In genomic region chr5:24685366-24686093, GRCm38 (mm10) we compare ENCODE assay signal across 8 mouse cellular contexts. TPM values are rescaled to one million over a fixed set of nuclear protein-coding genes. Genes with fewer than 3 reads are reported as not detected.
DNase-seq lines count a peak whose midpoint lies in the region; ATAC-seq and TF ChIP-seq lines count a peak whose summit lies in the region.

TSS of gene Nub1 (plus strand) at chr5:24685532.

- H3K27ac ChIP-seq in bone marrow, adult 2 months (ENCODE audit: control insufficient read depth, insufficient read depth, low read depth, low read length, poor library complexity): peak within 1 kb of the TSS; percentile 72
- peak within 1 kb of the TSS; percentile 99 for H3K27ac ChIP-seq in embryonic facial prominence, embryonic 15.5 days (replicated peaks)
- H3K27ac ChIP-seq in limb, embryonic 14.5 days (replicated peaks; ENCODE audit: low read depth, low read length): peak within 1 kb of the TSS; percentile 88
- H3K27ac ChIP-seq in midbrain, postnatal 0 days (ENCODE audit: low read depth, low read length): peak within 1 kb of the TSS; percentile 89

- peak; percentile 100 for DNase-seq in 416B (ENCODE audit: low read depth)
- DNase-seq in heart, adult 8-10 months (ENCODE audit: low spot score): peak; percentile 98
- DNase-seq in kidney, adult 9 months: peak; percentile 99
- peak; percentile 98 for DNase-seq in limb, embryonic 14.5 days (ENCODE audit: low spot score)
- peak; percentile 99 for DNase-seq in midbrain, postnatal 0 days (ENCODE audit: low spot score)
- DNase-seq in spleen, postnatal 14 days (ENCODE audit: low spot score in 2 of 2): peak; percentile 96 to 97

- H3K27me3 ChIP-seq in embryonic facial prominence, embryonic 15.5 days: no peaks in the 10 kb centered on the region
- no peaks in the 10 kb centered on the region for H3K27me3 ChIP-seq in limb, embryonic 14.5 days (ENCODE audit: control insufficient read depth, insufficient read depth, low read length)
- no peaks in the 10 kb centered on the region for H3K27me3 ChIP-seq in midbrain, postnatal 0 days (ENCODE audit: insufficient read depth, low read length)

- H3K4me2 ChIP-seq in embryonic facial prominence, embryonic 15.5 days (replicated peaks): peak within 1 kb of the TSS; percentile 70
- H3K4me2 ChIP-seq in limb, embryonic 14.5 days (replicated peaks; ENCODE audit: low read depth, low read length, severe bottlenecking): peak within 1 kb of the TSS; percentile 63
- H3K4me2 ChIP-seq in midbrain, postnatal 0 days (ENCODE audit: low read depth, low read length, poor library complexity, severe bottlenecking): peak within 1 kb of the TSS; percentile 53

- peak within 1 kb of the TSS; percentile 99 for H3K4me3 ChIP-seq in bone marrow, adult 2 months (replicated peaks; ENCODE audit: control insufficient read depth, low read depth, low read length)
- H3K4me3 ChIP-seq in embryonic facial prominence, embryonic 15.5 days (replicated peaks): peak within 1 kb of the TSS; percentile 98
- H3K4me3 ChIP-seq in limb, embryonic 14.5 days (replicated peaks; ENCODE audit: low read length): peak within 1 kb of the TSS; percentile 96
- H3K4me3 ChIP-seq in midbrain, postnatal 0 days (ENCODE audit: low read depth, low read length): peak within 1 kb of the TSS; percentile 69

- peaks cover 13% of the 10 kb centered on the region for H3K36me3 ChIP-seq in embryonic facial prominence, embryonic 15.5 days
- peaks cover 12% of the 10 kb centered on the region for H3K36me3 ChIP-seq in limb, embryonic 14.5 days (ENCODE audit: control insufficient read depth, insufficient read depth, low read length)
- H3K36me3 ChIP-seq in midbrain, postnatal 0 days (ENCODE audit: insufficient read depth, low read length): peaks cover 8% of the 10 kb centered on the region; the same call in 1 of the 2 replicates

- no peaks in the 10 kb centered on the region for H3K9me3 ChIP-seq in embryonic facial prominence, embryonic 15.5 days (replicated peaks)
- no peaks in the 10 kb centered on the region for H3K9me3 ChIP-seq in limb, embryonic 14.5 days (ENCODE audit: control insufficient read depth, low read length)
- H3K9me3 ChIP-seq in midbrain, postnatal 0 days (ENCODE audit: low read length): no peaks in the 10 kb centered on the region

- peaks cover 1% of the 10 kb centered on the region; the same call in 1 of the 2 replicates for H3K4me1 ChIP-seq in bone marrow, adult 2 months (ENCODE audit: control insufficient read depth, insufficient read depth, low read length)
- peaks cover 18% of the 10 kb centered on the region for H3K4me1 ChIP-seq in embryonic facial prominence, embryonic 15.5 days
- H3K4me1 ChIP-seq in limb, embryonic 14.5 days (ENCODE audit: control insufficient read depth, insufficient read depth, low read length): peaks cover 3% of the 10 kb centered on the region; the same call in 1 of the 2 replicates
- no peaks in the 10 kb centered on the region for H3K4me1 ChIP-seq in midbrain, postnatal 0 days (ENCODE audit: insufficient read depth, low read length)

- H3K9ac ChIP-seq in embryonic facial prominence, embryonic 15.5 days: peak within 1 kb of the TSS; percentile 82
- peak within 1 kb of the TSS; percentile 72 for H3K9ac ChIP-seq in limb, embryonic 14.5 days (ENCODE audit: low read depth, low read length, severe bottlenecking)
- peak within 1 kb of the TSS; percentile 77 for H3K9ac ChIP-seq in midbrain, postnatal 0 days (replicated peaks; ENCODE audit: low read length, poor library complexity, severe bottlenecking)

- TF ChIP-seq CTCF in bone marrow, adult 2 months (IDR thresholded peaks at IDR 0.05; ENCODE audit: control insufficient read depth, insufficient read depth, low read length): peak; percentile 41; the same call in 1 of the 2 replicates
- TF ChIP-seq CTCF in midbrain, postnatal 0 days (IDR thresholded peaks at IDR 0.05): peak; percentile 77

- peak; percentile 97 for ATAC-seq in embryonic facial prominence, embryonic 15.5 days (ENCODE audit: insufficient number of reproducible peaks, low FRiP score, low TSS enrichment, low read depth)
- ATAC-seq in limb, embryonic 14.5 days (ENCODE audit: low FRiP score, low read depth): peak; percentile 96
- ATAC-seq in midbrain, postnatal 0 days (ENCODE audit: low FRiP score): peak; percentile 97

- TF ChIP-seq POLR2A in bone marrow, adult 2 months (IDR thresholded peaks at IDR 0.05; ENCODE audit: borderline replicate concordance, control insufficient read depth, low read depth, low read length): peak; percentile 80
- TF ChIP-seq POLR2A in limb, embryonic 14.5 days (IDR thresholded peaks at IDR 0.05; ENCODE audit: borderline replicate concordance, extremely low read depth, insufficient read depth, insufficient read length): peak; percentile 42; the same call in 1 of the 2 replicates

- WGBS in bone marrow, adult 2 months: under 1% methylated on average over 53 of the region's 53 CpGs
- under 1% methylated on average over 53 of the region's 53 CpGs for WGBS in embryonic facial prominence, embryonic 15.5 days
- under 1% methylated on average over 52 of the region's 53 CpGs for WGBS in limb, embryonic 14.5 days
- 1% methylated on average over 49 of the region's 53 CpGs for WGBS in midbrain, postnatal 0 days

RNA-seq across cellular contexts. Expression of gene Nub1, which starts in this region (rescaled TPM):
- polyA plus RNA-seq in bone marrow, adult 2 months (2011; ENCODE audit: insufficient read depth, insufficient read length, low replicate concordance, missing spikeins): 17.7 and 35.7 TPM in 2 replicates
- polyA plus RNA-seq in embryonic facial prominence, embryonic 15.5 days (2015; fragmentation: Nextera tagmentation; extraction: Ambion mirVana): 31.5 and 34.4 TPM in 2 replicates
- total RNA-seq in heart, adult 8-10 months (2022): 10 to 100 TPM; 33.1 to 45.6 (median 36.7) TPM
- polyA plus RNA-seq in limb, embryonic 14.5 days (2012; rRNA removed): 37.1 and 39.4 TPM in 2 replicates
- polyA plus RNA-seq in limb, embryonic 14.5 days (2014; fragmentation: Nextera tagmentation; extraction: Ambion mirVana): 33.4 and 35.1 TPM in 2 replicates
- total RNA-seq in midbrain, postnatal 0 days (2014; rRNA removed): 44.9 and 45.3 TPM in 2 replicates
- 45.1 and 45.9 TPM in 2 replicates for polyA plus RNA-seq in midbrain, postnatal 0 days (2015; fragmentation: Nextera tagmentation; extraction: Ambion mirVana)

Comparison
In these comparisons a context has a peak if more than half of its experiments do, and no peak if none do; other contexts are left out.
1. Peak in every context shown above with its lines: DNase-seq, ATAC-seq, H3K4me3 ChIP-seq and H3K27ac ChIP-seq.